Mouse (Mus musculus) E14TG2a.4 (cell line): ENCODE data around the gene Retnla.

ENCODE experiments used
- CTCF ChIP-seq: conservative IDR thresholded peaks from 2 replicates; pipeline ENCODE4 v1.5.1; 2014; ENCODE audit warnings: low read length
- POU5F1 ChIP-seq: IDR thresholded peaks from 2 replicates; pipeline ENCODE4 v1.6.1; 2014; ENCODE audit warnings: low read length, borderline replicate concordance

DNA sequence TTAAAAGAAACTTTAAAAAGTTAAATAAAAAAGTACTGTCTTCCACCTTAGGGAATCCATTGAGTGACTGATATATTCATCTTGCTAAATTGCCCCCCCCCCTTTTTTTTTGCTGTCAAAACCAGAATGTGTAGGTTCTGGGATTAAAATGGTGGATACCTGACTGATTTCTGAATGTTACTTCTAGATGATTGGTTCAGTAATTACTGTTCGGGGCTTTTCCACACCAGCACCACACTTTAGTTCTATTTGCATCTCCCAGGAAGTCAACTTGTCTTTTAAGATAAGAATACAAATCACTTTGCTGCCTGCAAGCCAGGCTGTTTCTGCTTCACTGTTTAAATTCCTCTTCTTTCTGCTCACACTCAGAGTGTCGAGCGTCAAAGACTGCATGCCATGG, 44.1 kb upstream of the Retnla start:
- TF ChIP-seq CTCF, result no peak
- no peak for TF ChIP-seq POU5F1
